8 mouse cellular contexts compared by ENCODE assay signal in the genomic region with DNA sequence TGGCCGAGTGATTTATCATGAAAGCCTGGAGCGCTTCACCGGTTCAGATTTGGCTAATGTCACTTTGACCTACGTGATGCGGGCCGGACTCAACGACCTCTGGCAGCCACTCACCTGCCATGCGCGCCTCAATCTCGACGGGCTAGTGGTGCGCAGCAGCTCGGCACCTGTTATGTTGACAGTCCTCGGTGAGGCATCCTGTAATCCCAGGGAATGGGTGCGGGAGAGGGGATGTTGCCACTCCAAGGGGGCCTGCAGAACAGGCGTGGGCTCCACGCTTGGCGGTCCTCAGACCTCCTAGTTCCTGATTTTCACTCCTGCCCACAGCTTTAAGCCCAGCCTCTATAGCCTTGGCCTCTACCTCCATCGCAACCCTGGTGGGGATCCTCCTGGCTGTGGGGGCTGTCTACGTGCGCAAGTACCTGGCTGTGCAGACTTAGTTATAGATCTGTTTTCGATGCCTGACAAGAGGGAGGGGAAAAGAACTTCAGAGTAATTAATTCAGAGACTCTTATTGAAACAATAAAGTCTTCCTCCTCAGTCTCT. TPM values are rescaled to one million over a fixed set of nuclear protein-coding genes. Genes with fewer than 3 reads are reported as not detected.
DNase-seq lines count a peak whose midpoint lies in the region; ATAC-seq lines count a peak whose summit lies in the region.

No protein-coding gene starts in this region.

- WGBS in heart, embryonic 15.5 days, result 17% methylated on average over 22 of the region's 22 CpGs
- 23% methylated on average over 22 of the region's 22 CpGs for WGBS in hindbrain, embryonic 14.5 days
- WGBS in midbrain, embryonic 12.5 days, result 22% methylated on average over 22 of the region's 22 CpGs

- no peak overlapping the region for H3K27ac ChIP-seq in heart, embryonic 15.5 days
- H3K27ac ChIP-seq in hindbrain, embryonic 14.5 days, result no peak overlapping the region
- no peak overlapping the region for H3K27ac ChIP-seq in midbrain, embryonic 12.5 days (replicated peaks)

- peak overlapping the region; percentile 59 for H3K4me3 ChIP-seq in heart, embryonic 15.5 days
- H3K4me3 ChIP-seq in hindbrain, embryonic 14.5 days (replicated peaks; ENCODE audit: low read length), result no peak overlapping the region
- H3K4me3 ChIP-seq in midbrain, embryonic 12.5 days, result 0 out of 2 replicates have a peak overlapping the region, but pooled peaks have one; percentile 34

- DNase-seq in heart, postnatal 4 days, result no peak
- peak; percentile 15 for DNase-seq in T-cell, adult 2 months (ENCODE audit: low spot score)
- DNase-seq in hindbrain, embryonic 14.5 days (ENCODE audit: low spot score), result no peak
- no peak for DNase-seq in cerebellum, adult 8-10 months
- no peak for DNase-seq in layer of hippocampus, adult 9-10 months (ENCODE audit: low spot score)
- no peak for DNase-seq in urinary bladder, adult 18-20 months (ENCODE audit: low spot score in 2 of 2)

- H3K9ac ChIP-seq in heart, embryonic 15.5 days, result peak overlapping the region; percentile 49; the same call in 1 of the 2 replicates
- no peak overlapping the region for H3K9ac ChIP-seq in hindbrain, embryonic 14.5 days
- no peak overlapping the region for H3K9ac ChIP-seq in midbrain, embryonic 12.5 days (replicated peaks)

- H3K4me2 ChIP-seq in heart, embryonic 15.5 days, result peak overlapping the region; percentile 98
- H3K4me2 ChIP-seq in hindbrain, embryonic 14.5 days (replicated peaks), result peak overlapping the region; percentile 90
- H3K4me2 ChIP-seq in midbrain, embryonic 12.5 days (replicated peaks), result peak overlapping the region; percentile 51; the same call in 1 of the 2 replicates

- H3K4me1 ChIP-seq in heart, embryonic 15.5 days (replicated peaks), result peaks cover 52% of the 10 kb centered on the region
- peaks cover 30% of the 10 kb centered on the region for H3K4me1 ChIP-seq in hindbrain, embryonic 14.5 days (replicated peaks; ENCODE audit: control insufficient read depth, insufficient read depth, low read length)
- H3K4me1 ChIP-seq in midbrain, embryonic 12.5 days, result peaks cover 38% of the 10 kb centered on the region

- H3K36me3 ChIP-seq in heart, embryonic 15.5 days, result no peaks in the 10 kb centered on the region
- H3K36me3 ChIP-seq in hindbrain, embryonic 14.5 days (replicated peaks; ENCODE audit: control insufficient read depth, insufficient read depth), result no peaks in the 10 kb centered on the region
- H3K36me3 ChIP-seq in midbrain, embryonic 12.5 days, result no peaks in the 10 kb centered on the region

- H3K9me3 ChIP-seq in heart, embryonic 15.5 days (replicated peaks), result no peaks in the 10 kb centered on the region
- H3K9me3 ChIP-seq in hindbrain, embryonic 14.5 days (ENCODE audit: control insufficient read depth, low read length), result no peaks in the 10 kb centered on the region
- H3K9me3 ChIP-seq in midbrain, embryonic 12.5 days, result no peaks in the 10 kb centered on the region

- peaks cover 46% of the 10 kb centered on the region for H3K27me3 ChIP-seq in heart, embryonic 15.5 days
- H3K27me3 ChIP-seq in hindbrain, embryonic 14.5 days (ENCODE audit: control insufficient read depth, insufficient read depth, low read length), result peaks cover 73% of the 10 kb centered on the region
- peaks cover 98% of the 10 kb centered on the region for H3K27me3 ChIP-seq in midbrain, embryonic 12.5 days

- no peak for ATAC-seq in heart, embryonic 15.5 days (replicated peaks; ENCODE audit: insufficient number of reproducible peaks, insufficient read depth, low FRiP score, low read depth)
- ATAC-seq in hindbrain, embryonic 14.5 days (ENCODE audit: low FRiP score), result no peak
- ATAC-seq in midbrain, embryonic 12.5 days (ENCODE audit: low FRiP score, low read depth), result no peak

RNA-seq across cellular contexts. Expression of gene Icam4, which starts 1.0 kb away (rescaled TPM):
- polyA plus RNA-seq in heart, embryonic 15.5 days (2015; fragmentation: Nextera tagmentation; extraction: Ambion mirVana), result 1.9 and 2.8 TPM in 2 replicates
- under 1 TPM; 0.27 to 0.93 TPM for total RNA-seq in heart, postnatal 4 days (2021)
- polyA plus RNA-seq in hindbrain, embryonic 14.5 days (2014; fragmentation: Nextera tagmentation; extraction: Ambion mirVana), result 0.31 TPM in 1 of 2 replicates, not detected in the other
- 1.1 and 1.3 TPM in 2 replicates for polyA plus RNA-seq in midbrain, embryonic 12.5 days (2016; fragmentation: Nextera tagmentation; extraction: Ambion mirVana)

RNA-seq across cellular contexts. Expression of gene Icam5, which starts 1.7 kb away (rescaled TPM):
- polyA plus RNA-seq in heart, embryonic 15.5 days (2015; fragmentation: Nextera tagmentation; extraction: Ambion mirVana), result 0.04 and 0.13 TPM in 2 replicates
- total RNA-seq in heart, postnatal 4 days (2021), result not detected
- 1.6 and 1.9 TPM in 2 replicates for polyA plus RNA-seq in hindbrain, embryonic 14.5 days (2014; fragmentation: Nextera tagmentation; extraction: Ambion mirVana)
- 0.08 TPM in 1 of 2 replicates, not detected in the other for polyA plus RNA-seq in midbrain, embryonic 12.5 days (2016; fragmentation: Nextera tagmentation; extraction: Ambion mirVana)

RNA-seq across cellular contexts. Expression of gene Icam1, which starts 14.3 kb away (rescaled TPM):
- polyA plus RNA-seq in heart, embryonic 15.5 days (2015; fragmentation: Nextera tagmentation; extraction: Ambion mirVana), result 13.2 and 24.9 TPM in 2 replicates
- total RNA-seq in heart, postnatal 4 days (2021), result 1 to 10 TPM; 8.0 to 8.5 TPM
- polyA plus RNA-seq in hindbrain, embryonic 14.5 days (2014; fragmentation: Nextera tagmentation; extraction: Ambion mirVana), result 3.6 and 3.8 TPM in 2 replicates
- polyA plus RNA-seq in midbrain, embryonic 12.5 days (2016; fragmentation: Nextera tagmentation; extraction: Ambion mirVana), result 3.5 and 5.0 TPM in 2 replicates

RNA-seq across cellular contexts. Expression of gene Mrpl4, which starts 27.6 kb away (rescaled TPM):
- polyA plus RNA-seq in heart, embryonic 15.5 days (2015; fragmentation: Nextera tagmentation; extraction: Ambion mirVana), result 136 and 147 TPM in 2 replicates
- total RNA-seq in heart, postnatal 4 days (2021), result 10 to 100 TPM; 85.7 to 98.0 TPM
- polyA plus RNA-seq in hindbrain, embryonic 14.5 days (2014; fragmentation: Nextera tagmentation; extraction: Ambion mirVana), result 97.3 and 102 TPM in 2 replicates
- polyA plus RNA-seq in midbrain, embryonic 12.5 days (2016; fragmentation: Nextera tagmentation; extraction: Ambion mirVana), result 101 and 109 TPM in 2 replicates

RNA-seq across cellular contexts. Expression of gene Zglp1, which starts 36.8 kb away (rescaled TPM):
- polyA plus RNA-seq in heart, embryonic 15.5 days (2015; fragmentation: Nextera tagmentation; extraction: Ambion mirVana), result 0.42 TPM in 1 of 2 replicates, not detected in the other
- total RNA-seq in heart, postnatal 4 days (2021), result not detected
- polyA plus RNA-seq in hindbrain, embryonic 14.5 days (2014; fragmentation: Nextera tagmentation; extraction: Ambion mirVana), result 1.0 and 2.0 TPM in 2 replicates
- 0.98 and 3.1 TPM in 2 replicates for polyA plus RNA-seq in midbrain, embryonic 12.5 days (2016; fragmentation: Nextera tagmentation; extraction: Ambion mirVana)
